Mouse (Mus musculus) hindbrain, embryonic 11.5 days (tissue): ENCODE data around the gene Shroom3. TPM values are rescaled to one million over a fixed set of nuclear protein-coding genes. Genes with fewer than 3 reads are reported as not detected.

ENCODE experiments used
- ATAC-seq: fragments of 200-750 bp; cut with Nextera tagmentation; 2 replicates; pipeline ENCODE4 v1.8.0; 2017; ENCODE audit warnings: mild to moderate bottlenecking, moderate TSS enrichment, moderate library complexity; ENCODE audit not compliant: low FRiP score
- DNase-seq: peaks from one replicate; pipeline ENCODE4 v3.0.0-alpha.2; 2015; ENCODE audit warnings: low spot score
- H3K27ac ChIP-seq: fragments of 300-500 bp; sonication (generic); 2 replicates; pipeline ENCODE4 v1.5.1; 2014; ENCODE audit warnings: mild to moderate bottlenecking, low read depth, low read length
- H3K27me3 ChIP-seq: fragments of 300-500 bp; sonication (generic); 2 replicates; pipeline ENCODE4 v1.6.1; 2014; ENCODE audit warnings: mild to moderate bottlenecking, low read length, moderate library complexity, mixed read lengths; ENCODE audit not compliant: control insufficient read depth, insufficient read depth
- H3K36me3 ChIP-seq: fragments of 300-500 bp; sonication (generic); 2 replicates; pipeline ENCODE4 v1.6.1; 2014; ENCODE audit warnings: mild to moderate bottlenecking, low read length, moderate library complexity, mixed read lengths; ENCODE audit not compliant: control insufficient read depth, insufficient read depth
- H3K4me1 ChIP-seq: fragments of 300-500 bp; sonication (generic); replicated peaks from 2 replicates; pipeline ENCODE4 v1.6.1; 2014; ENCODE audit warnings: low read length, mixed read lengths; ENCODE audit not compliant: control insufficient read depth, insufficient read depth
- H3K4me2 ChIP-seq: fragments of 300-500 bp; sonication (generic); replicated peaks from 2 replicates; pipeline ENCODE4 v1.6.1; 2014; ENCODE audit warnings: mild to moderate bottlenecking, low read depth, low read length
- H3K4me3 ChIP-seq: fragments of 300-500 bp; sonication (generic); 2 replicates; pipeline ENCODE4 v1.5.1; 2014; ENCODE audit warnings: low read depth, low read length
- H3K9ac ChIP-seq: fragments of 300-500 bp; sonication (generic); 2 replicates; pipeline ENCODE4 v1.6.1; 2014; ENCODE audit warnings: low read depth, low read length
- H3K9me3 ChIP-seq: fragments of 300-500 bp; sonication (generic); 2 replicates; pipeline ENCODE4 v1.6.1; 2016; ENCODE audit warnings: low read length; ENCODE audit not compliant: control insufficient read depth
- WGBS: fragments of 180-500 bp; shearing (Covaris S2); extraction: QIAGEN DNeasy Blood & Tissue Kit; methylation state at CpG from one replicate; pipeline ENCODE4 v1.1.7; 2014; 5-methylcytosine and 5-hydroxymethylcytosine counted together
- polyA plus RNA-seq: library from polyadenylated mRNA; unstranded; fragments of >200 nt; fragmentation: Nextera tagmentation; extraction: Ambion mirVana; gene quantifications from 2 replicates; pipeline ENCODE4 v1.2.1, GENCODE M21; 2014

The Shroom3 gene
- polyA plus RNA-seq, 1 experiment from 2014 or later, result 4.8 TPM

DNA sequence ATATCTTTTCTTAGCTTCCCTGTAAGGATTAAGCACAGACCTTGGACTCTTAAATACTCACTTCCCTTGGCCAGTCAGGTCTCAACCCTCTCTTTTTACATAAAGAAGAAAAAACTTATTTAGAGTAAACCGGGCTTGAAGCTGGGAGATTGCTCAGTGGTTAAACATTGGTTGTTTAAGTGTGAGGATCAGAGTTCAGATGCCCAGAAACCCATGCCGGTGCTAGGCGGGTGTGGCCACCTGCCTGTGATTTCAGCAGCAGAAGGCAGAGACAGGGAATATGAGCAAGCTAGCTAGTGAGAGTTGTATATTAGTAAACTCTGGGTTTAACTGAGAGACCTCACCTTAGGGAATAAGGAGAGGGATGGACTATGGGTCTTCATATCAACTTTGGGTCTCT lies 131.4 kb downstream of the Shroom3 start:
- Histone ChIP-seq H3K36me3 (no peaks in the 10 kb centered on the region), H3K4me3 (no peak overlapping the region), H3K4me2 (no peak overlapping the region), H3K27me3 (no peaks in the 10 kb centered on the region), H3K4me1 (peaks cover 3% of the 10 kb centered on the region; the same call in 1 of the 2 replicates), H3K27ac (no peak overlapping the region), H3K9ac (no peak overlapping the region), H3K9me3 (no peaks in the 10 kb centered on the region)
- DNase-seq (no peak), ATAC-seq (no peak)
- WGBS, result 93% methylated on average over 3 of the region's 3 CpGs

DNA sequence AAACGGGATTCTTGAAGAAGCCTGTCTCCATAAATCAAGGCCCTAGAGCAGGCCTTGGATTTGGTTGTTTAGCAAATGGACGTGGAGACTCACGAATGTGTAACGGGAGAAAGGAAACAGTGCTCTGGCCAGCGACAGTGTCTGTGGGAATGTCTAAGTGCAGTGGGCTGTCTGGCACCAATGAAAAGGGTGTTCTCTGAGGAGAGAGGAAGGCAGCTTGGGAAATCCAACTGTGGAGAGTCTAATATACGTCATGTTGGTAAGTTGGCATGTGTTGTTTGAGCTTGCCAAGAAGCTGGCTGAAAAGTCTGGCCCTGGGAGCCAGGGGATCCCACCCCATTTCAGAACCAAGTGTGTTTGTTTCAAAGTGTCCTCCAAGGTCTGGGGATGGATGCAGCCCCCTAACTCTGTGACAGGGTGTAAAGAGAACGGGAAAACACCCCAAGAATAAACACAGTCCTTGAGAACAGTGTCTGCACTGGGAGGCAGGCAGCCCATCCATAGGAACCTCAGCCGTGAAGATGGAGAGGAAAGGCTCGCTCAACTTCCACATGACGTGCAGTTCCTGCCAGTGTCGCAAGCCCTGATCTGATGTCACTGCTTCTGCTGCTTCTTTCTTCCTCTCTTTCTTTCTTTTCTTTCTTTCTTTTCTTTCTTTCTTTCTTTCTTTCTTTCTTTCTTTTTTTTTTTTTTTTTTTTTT lies 134.0 kb downstream of the Shroom3 start:
- H3K9me3 ChIP-seq, result no peaks in the 10 kb centered on the region
- no peak overlapping the region for H3K4me2 ChIP-seq
- no peaks in the 10 kb centered on the region for H3K36me3 ChIP-seq
- no peak overlapping the region for H3K9ac ChIP-seq
- ATAC-seq (peak; percentile 17; the same call in 1 of the 2 replicates), DNase-seq (no peak)
- H3K4me3 ChIP-seq, result no peak overlapping the region
- WGBS, result 72% methylated on average over 11 of the region's 11 CpGs
- H3K27me3 ChIP-seq, result no peaks in the 10 kb centered on the region
- H3K27ac ChIP-seq, result no peak overlapping the region
- no peaks in the 10 kb centered on the region for H3K4me1 ChIP-seq

DNA sequence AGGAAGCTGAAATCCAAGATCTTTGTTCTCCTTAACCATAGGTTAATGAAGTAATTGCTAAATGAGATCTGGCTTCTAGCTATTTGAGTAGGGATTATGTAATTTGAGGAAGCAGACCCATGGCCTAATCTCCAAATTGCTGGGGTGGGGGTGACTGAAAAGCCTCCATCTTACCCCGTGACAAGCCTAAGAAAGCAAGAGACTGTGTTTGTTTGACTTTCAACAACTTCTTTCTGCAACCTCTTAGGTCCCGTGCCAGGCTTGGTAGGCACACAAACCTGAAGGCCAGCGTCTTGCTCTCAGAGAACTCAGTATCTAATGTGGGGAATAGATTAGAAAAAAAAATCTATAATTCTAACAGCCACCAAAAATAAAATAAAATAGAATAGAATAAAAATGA lies 138.1 kb downstream of the Shroom3 start:
- H3K9me3 ChIP-seq, result no peaks in the 10 kb centered on the region
- 79% methylated on average over 3 of the region's 3 CpGs for WGBS
- ATAC-seq, result no peak
- H3K27ac ChIP-seq, result no peak overlapping the region
- no peak for DNase-seq
- H3K4me1 ChIP-seq, result no peaks in the 10 kb centered on the region
- H3K27me3 ChIP-seq, result no peaks in the 10 kb centered on the region
- H3K9ac ChIP-seq, result no peak overlapping the region
- no peaks in the 10 kb centered on the region for H3K36me3 ChIP-seq
- H3K4me3 ChIP-seq, result no peak overlapping the region
- H3K4me2 ChIP-seq, result no peak overlapping the region

- Histone ChIP-seq H3K9ac (no peak overlapping the region), H3K9me3 (no peaks in the 10 kb centered on the region), H3K27me3 (no peaks in the 10 kb centered on the region), H3K36me3 (no peaks in the 10 kb centered on the region), H3K4me3 (no peak overlapping the region), H3K27ac (no peak overlapping the region), H3K4me2 (no peak overlapping the region), H3K4me1 (no peaks in the 10 kb centered on the region)
- ATAC-seq, result no peak
- WGBS, result 73% methylated on average over 7 of the region's 7 CpGs
- no peak for DNase-seq
Observed at GRCm38 (mm10) chr5:92823495-92823894, 140.3 kb downstream of the Shroom3 start.

DNA sequence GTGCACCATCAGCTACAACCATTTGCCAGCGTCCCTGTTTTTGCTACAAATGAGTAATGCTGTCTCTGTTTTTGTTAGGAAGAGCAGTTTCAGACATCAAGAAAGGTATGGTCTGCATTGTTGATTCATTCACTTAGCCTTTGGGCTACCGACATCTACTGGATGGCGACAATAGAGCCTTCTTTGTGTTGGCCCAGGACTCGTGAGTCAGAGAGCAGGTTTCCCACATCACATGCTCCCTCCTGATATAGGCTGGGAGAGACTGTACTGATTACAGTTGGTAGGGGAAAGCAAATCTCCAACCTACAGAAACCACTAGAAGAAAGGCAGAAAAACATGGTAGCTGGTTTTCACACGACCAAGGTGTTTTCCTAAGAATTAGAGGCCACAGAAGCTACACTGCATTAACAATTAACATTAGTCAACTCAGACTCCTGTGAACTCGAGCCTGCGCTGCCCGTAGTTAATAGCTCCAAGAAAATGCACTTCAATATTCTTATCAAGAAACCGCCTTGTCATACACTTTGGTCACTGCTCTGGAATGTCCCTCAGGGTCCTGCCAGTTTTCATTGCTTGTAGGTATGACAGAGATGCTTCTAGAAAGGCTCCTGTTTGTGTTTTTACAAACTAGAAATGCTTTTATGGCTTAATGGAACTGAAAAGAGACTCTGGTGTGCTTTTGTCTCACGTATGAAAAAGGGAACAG lies 141.2 kb downstream of the Shroom3 start:
- ATAC-seq (no peak), DNase-seq (no peak)
- Histone ChIP-seq H3K4me2 (no peak overlapping the region), H3K4me3 (no peak overlapping the region), H3K27me3 (no peaks in the 10 kb centered on the region), H3K36me3 (no peaks in the 10 kb centered on the region), H3K27ac (no peak overlapping the region), H3K9me3 (no peaks in the 10 kb centered on the region), H3K4me1 (no peaks in the 10 kb centered on the region), H3K9ac (no peak overlapping the region)
- 84% methylated on average over 10 of the region's 10 CpGs for WGBS

DNA sequence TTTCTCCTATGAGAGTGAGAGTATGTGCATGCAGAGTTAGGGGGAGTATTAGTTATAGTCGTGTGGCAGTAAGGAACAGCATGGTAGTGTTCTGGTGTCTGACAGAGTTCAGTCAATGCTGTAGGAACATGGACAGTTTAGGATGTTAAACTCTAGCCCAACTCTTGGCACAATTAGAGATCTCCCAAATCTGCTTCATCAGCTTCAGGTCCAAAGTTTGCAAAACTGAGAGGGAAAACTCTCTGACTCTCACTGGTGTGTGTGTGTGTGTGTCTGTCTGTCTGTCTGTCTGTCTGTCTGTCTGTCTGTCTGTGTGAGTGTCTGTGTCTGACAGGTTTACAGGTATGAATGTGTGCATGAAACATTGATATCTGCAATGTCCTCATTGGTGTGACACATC lies 147.2 kb downstream of the Shroom3 start:
- H3K36me3 ChIP-seq, result no peaks in the 10 kb centered on the region
- no peak overlapping the region for H3K4me2 ChIP-seq
- no peak for ATAC-seq
- no peaks in the 10 kb centered on the region for H3K9me3 ChIP-seq
- no peaks in the 10 kb centered on the region for H3K27me3 ChIP-seq
- no peak overlapping the region for H3K4me3 ChIP-seq
- no peaks in the 10 kb centered on the region for H3K4me1 ChIP-seq
- no peak overlapping the region for H3K9ac ChIP-seq
- no peak for DNase-seq
- 86% methylated on average over 1 of the region's 1 CpGs for WGBS
- H3K27ac ChIP-seq, result no peak overlapping the region

GRCm38 (mm10) chr5:92834513-92834912 lies 151.3 kb downstream of the Shroom3 start:
- no peak overlapping the region for H3K9ac ChIP-seq
- DNase-seq (no peak), ATAC-seq (no peak)
- 77% methylated on average over 7 of the region's 7 CpGs for WGBS
- H3K4me1 ChIP-seq, result no peaks in the 10 kb centered on the region
- no peak overlapping the region for H3K27ac ChIP-seq
- H3K4me2 ChIP-seq, result no peak overlapping the region
- H3K27me3 ChIP-seq, result no peaks in the 10 kb centered on the region
- H3K9me3 ChIP-seq, result no peaks in the 10 kb centered on the region
- H3K4me3 ChIP-seq, result no peak overlapping the region
- H3K36me3 ChIP-seq, result no peaks in the 10 kb centered on the region

- H3K9me3 ChIP-seq, result no peaks in the 10 kb centered on the region
- no peak overlapping the region for H3K4me2 ChIP-seq
- ATAC-seq, result no peak
- H3K4me3 ChIP-seq, result no peak overlapping the region
- H3K4me1 ChIP-seq, result 0 out of 2 replicates have a peak, but pooled peaks cover 2% of the 10 kb centered on the region
- 89% methylated on average over 4 of the region's 4 CpGs for WGBS
- H3K9ac ChIP-seq, result no peak overlapping the region
- no peaks in the 10 kb centered on the region for H3K36me3 ChIP-seq
- DNase-seq, result no peak
- H3K27me3 ChIP-seq, result no peaks in the 10 kb centered on the region
- no peak overlapping the region for H3K27ac ChIP-seq
Observed at GRCm38 (mm10) chr5:92837311-92837710, 154.1 kb downstream of the Shroom3 start.

DNA sequence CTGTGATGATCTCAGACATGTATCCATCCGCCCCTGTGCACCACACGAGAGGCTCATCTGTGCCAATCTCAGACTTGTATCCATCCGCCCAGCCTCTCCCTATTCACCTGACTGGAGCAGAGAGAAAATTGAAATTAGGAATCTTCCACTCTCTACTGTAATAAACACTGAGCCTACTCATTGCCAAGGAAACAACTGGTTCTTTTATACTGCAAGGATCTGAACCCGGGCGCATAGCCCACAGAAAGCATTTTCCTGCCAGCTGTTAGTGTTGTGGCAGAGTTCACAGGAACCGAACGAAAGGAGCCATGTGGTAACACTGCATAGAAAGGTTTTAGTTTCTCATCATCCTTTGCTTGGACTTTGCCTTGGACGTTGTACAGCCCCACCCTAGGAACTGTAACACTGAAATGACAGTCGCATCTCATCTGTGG lies 155.1 kb downstream of the Shroom3 start:
- no peak for ATAC-seq
- 93% methylated on average over 9 of the region's 9 CpGs for WGBS
- no peak overlapping the region for H3K9ac ChIP-seq
- H3K4me3 ChIP-seq, result no peak overlapping the region
- no peaks in the 10 kb centered on the region for H3K27me3 ChIP-seq
- 0 out of 2 replicates have a peak, but pooled peaks cover 4% of the 10 kb centered on the region for H3K4me1 ChIP-seq
- H3K36me3 ChIP-seq, result no peaks in the 10 kb centered on the region
- H3K4me2 ChIP-seq, result no peak overlapping the region
- no peak overlapping the region for H3K27ac ChIP-seq
- no peaks in the 10 kb centered on the region for H3K9me3 ChIP-seq
- no peak for DNase-seq
